Mouse (Mus musculus) B cell, adult (primary cell): ENCODE results near the gene Gm3676. TPM values are rescaled to one million over a fixed set of nuclear protein-coding genes. Genes with fewer than 3 reads are reported as not detected.

Experiments
- total RNA-seq: library from RNA; stranded (reverse); gene quantifications from 4 replicates; pipeline ENCODE4 v1.2.4, GENCODE M21; 2023; ENCODE audit not compliant: inconsistent age

Gene Gm3676
- not detected in 4 replicates for total RNA-seq

DNA sequence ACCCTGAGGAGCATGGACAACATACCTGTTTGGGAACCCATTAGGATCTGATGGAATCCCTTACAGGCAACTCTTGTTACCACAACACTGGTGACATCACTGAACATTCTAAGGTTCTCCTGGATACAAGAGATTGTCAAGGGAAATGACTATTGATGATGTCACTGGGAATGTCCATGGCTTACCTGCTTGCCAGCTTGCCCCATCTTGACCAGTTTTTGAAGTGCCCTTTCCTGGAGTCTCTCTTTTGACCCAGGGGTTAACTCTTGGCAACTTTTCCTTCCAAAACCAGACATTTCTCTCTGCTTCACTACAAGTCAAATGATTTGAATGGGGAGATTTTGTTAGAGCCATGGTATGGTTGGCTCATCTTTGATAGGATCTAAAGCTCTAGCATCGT lies at the start of gene Gm3676:
TSS of gene Gm3676 (minus strand) at position 101 of the 400 bp plus-strand sequence.

DNA sequence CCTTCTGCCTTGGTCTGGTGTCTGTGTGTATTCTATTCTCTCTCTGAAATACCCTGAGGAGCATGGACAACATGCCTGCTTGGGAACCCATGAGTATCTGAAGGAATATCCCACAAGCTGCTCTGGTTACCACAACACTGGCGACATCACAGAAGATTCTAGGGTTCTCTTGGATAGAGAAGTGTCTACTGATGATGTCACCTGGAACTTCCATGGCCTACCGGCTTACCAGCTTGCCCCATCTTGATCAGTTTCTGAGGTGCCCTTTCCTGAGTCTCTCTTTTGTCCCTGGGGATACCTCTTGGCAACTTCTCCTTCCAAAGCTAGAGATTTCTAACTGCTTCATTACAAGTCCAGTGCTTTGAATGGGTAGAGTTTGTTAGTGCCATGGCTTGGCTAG lies 21.8 kb downstream of the Gm3676 start, which contains the start of gene Gm3072:
TSS of gene Gm3072 (minus strand) at position 101 of the 400 bp plus-strand sequence.

Other genes starting within 250 kb of the Gm3676 start
- gene Gm6482, start 238.2 kb downstream of the Gm3676 start, total RNA-seq = not detected in 4 replicates
- gene Gm7954, start 193.0 kb downstream of the Gm3676 start, total RNA-seq = not detected in 4 replicates
- not detected in 4 replicates for gene Gm3486, start 157.0 kb downstream of the Gm3676 start, total RNA-seq
- gene Gm7970, start 90.9 kb downstream of the Gm3676 start, total RNA-seq = not detected in 4 replicates
- gene 1700049E17Rik2, start 73.3 kb downstream of the Gm3676 start, total RNA-seq = not detected in 4 replicates
- not detected in 4 replicates for gene Gm3072, start 21.9 kb downstream of the Gm3676 start, total RNA-seq
- gene Gm8068, start 55.4 kb upstream of the Gm3676 start, total RNA-seq = not detected in 4 replicates
- gene Gm7929, start 104.1 kb upstream of the Gm3676 start, total RNA-seq = not detected in 4 replicates
- not detected in 4 replicates for gene Gm47189, start 126.0 kb upstream of the Gm3676 start, total RNA-seq